Mouse (Mus musculus): Measurements from ENCODE around the gene Serpina3b. TPM values are rescaled to one million over a fixed set of nuclear protein-coding genes. Genes with fewer than 3 reads are reported as not detected.

The Serpina3b gene
- total RNA-seq, 2 experiments from 2014 or later, result not detected

- peak; percentile 91 for ATAC-seq (replicated peaks; ENCODE audit: poor library complexity)
Measured at GRCm38 (mm10) chr12:104174747-104175146, 47.0 kb downstream of the Serpina3b start.

- ATAC-seq (replicated peaks; ENCODE audit: poor library complexity), result no peak
Measured at GRCm38 (mm10) chr12:104175636-104176035, 47.8 kb downstream of the Serpina3b start.

GRCm38 (mm10) chr12:104178577-104178976 is 50.8 kb downstream of the Serpina3b start:
- no peak for ATAC-seq (replicated peaks; ENCODE audit: poor library complexity)

GRCm38 (mm10) chr12:104178987-104179386 is 51.2 kb downstream of the Serpina3b start:
- ATAC-seq (replicated peaks; ENCODE audit: poor library complexity), result no peak

- ATAC-seq (replicated peaks; ENCODE audit: poor library complexity), result no peak
Measured at GRCm38 (mm10) chr12:104185046-104185445, 57.2 kb downstream of the Serpina3b start.

GRCm38 (mm10) chr12:104186041-104186581 is 58.3 kb downstream of the Serpina3b start:
- ATAC-seq (replicated peaks; ENCODE audit: poor library complexity), result peak; percentile 69

Other genes with a start within 250 kb of the Serpina3b start
- gene Serpina1c, start 223.1 kb upstream of the Serpina3b start, total RNA-seq (2015), result not detected in 2 replicates
- gene Serpina1c, start 223.1 kb upstream of the Serpina3b start, total RNA-seq (2017), result not detected in 2 replicates
- gene Serpina1e, start 169.0 kb upstream of the Serpina3b start, total RNA-seq (2015), result not detected in 2 replicates
- gene Serpina1e, start 169.0 kb upstream of the Serpina3b start, total RNA-seq (2017), result not detected in 2 replicates
- 0.22 TPM in 1 of 2 replicates, not detected in the other for gene Serpina11, start 138.0 kb upstream of the Serpina3b start, total RNA-seq (2015)
- gene Serpina11, start 138.0 kb upstream of the Serpina3b start, total RNA-seq (2017), result not detected in 2 replicates
- not detected in 2 replicates for gene Serpina9, start 114.2 kb upstream of the Serpina3b start, total RNA-seq (2015)
- not detected in 2 replicates for gene Serpina9, start 114.2 kb upstream of the Serpina3b start, total RNA-seq (2017)
- gene Serpina12, start 83.6 kb upstream of the Serpina3b start, total RNA-seq (2015), result 0.24 TPM in 1 of 2 replicates, not detected in the other
- gene Serpina12, start 83.6 kb upstream of the Serpina3b start, total RNA-seq (2017), result 0.30 TPM in 1 of 2 replicates, not detected in the other
- gene Serpina5, start 26.9 kb upstream of the Serpina3b start, total RNA-seq (2015), result not detected in 2 replicates
- gene Serpina5, start 26.9 kb upstream of the Serpina3b start, total RNA-seq (2017), result not detected in 2 replicates
- not detected in 2 replicates for gene Serpina3a, start 15.3 kb upstream of the Serpina3b start, total RNA-seq (2015)
- gene Serpina3a, start 15.3 kb upstream of the Serpina3b start, total RNA-seq (2017), result not detected in 2 replicates
- not detected in 2 replicates for gene Serpina3c, start 25.9 kb downstream of the Serpina3b start, total RNA-seq (2015)
- not detected in 2 replicates for gene Serpina3c, start 25.9 kb downstream of the Serpina3b start, total RNA-seq (2017)
- gene Serpina3f, start 86.5 kb downstream of the Serpina3b start, total RNA-seq (2015), result 1.7 and 2.1 TPM in 2 replicates
- gene Serpina3f, start 86.5 kb downstream of the Serpina3b start, total RNA-seq (2017), result 1.2 and 1.4 TPM in 2 replicates
- 14.9 and 26.9 TPM in 2 replicates for gene Serpina3g, start 108.2 kb downstream of the Serpina3b start, total RNA-seq (2015)
- gene Serpina3g, start 108.2 kb downstream of the Serpina3b start, total RNA-seq (2017), result 17.9 and 22.6 TPM in 2 replicates
- not detected in 2 replicates for gene Serpina3i, start 135.1 kb downstream of the Serpina3b start, total RNA-seq (2015)
- not detected in 2 replicates for gene Serpina3i, start 135.1 kb downstream of the Serpina3b start, total RNA-seq (2017)
- gene Serpina3j, start 186.6 kb downstream of the Serpina3b start, total RNA-seq (2015), result not detected in 2 replicates
- gene Serpina3j, start 186.6 kb downstream of the Serpina3b start, total RNA-seq (2017), result not detected in 2 replicates
- not detected in 2 replicates for gene Serpina3k, start 210.5 kb downstream of the Serpina3b start, total RNA-seq (2015)
- gene Serpina3k, start 210.5 kb downstream of the Serpina3b start, total RNA-seq (2017), result not detected in 2 replicates
- gene Serpina3m, start 210.5 kb downstream of the Serpina3b start, total RNA-seq (2015), result not detected in 2 replicates
- not detected in 2 replicates for gene Serpina3m, start 210.5 kb downstream of the Serpina3b start, total RNA-seq (2017)

Data from megakaryocyte progenitor cell, adult 5-6 weeks (primary cell).